Mouse (Mus musculus): Measurements from ENCODE around the gene Vmn1r229. TPM values are rescaled to one million over a fixed set of nuclear protein-coding genes. Genes with fewer than 3 reads are reported as not detected.

Gene Vmn1r229
- not detected in 2 replicates for polyA plus RNA-seq (2016; fragmentation: Nextera tagmentation; extraction: Ambion mirVana)

DNA sequence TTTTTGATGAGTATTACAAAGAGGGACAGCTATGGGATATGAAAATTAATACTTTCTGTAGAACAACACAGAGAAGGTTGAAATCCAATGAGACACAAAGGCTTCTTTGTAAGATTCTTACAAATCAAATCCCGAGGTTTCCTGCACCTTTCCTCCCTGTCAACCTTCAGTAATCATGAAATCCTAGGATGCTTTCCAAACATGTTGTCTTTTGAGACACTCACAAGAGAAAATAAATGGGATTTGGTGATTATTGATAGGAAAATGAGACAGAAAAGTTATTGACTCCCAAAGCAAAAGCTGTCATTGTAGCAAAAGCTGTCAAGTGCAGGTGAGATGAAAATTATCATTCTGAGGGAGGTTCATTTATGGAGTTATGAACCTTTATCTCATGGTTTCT is at the start of gene Vmn1r229:
Vmn1r229 (plus strand) TSS at position 301 of the 400 bp plus-strand sequence.
- Histone ChIP-seq H3K4me1 (no peaks in the 10 kb centered on the region), H3K36me3 (no peaks in the 10 kb centered on the region), H3K27me3 (ENCODE audit: low read depth, poor library complexity, severe bottlenecking) (no peaks in the 10 kb centered on the region), H3K4me3 (no peak within 1 kb of the TSS), H3K27ac (no peak within 1 kb of the TSS), H3K9me3 (replicated peaks) (no peaks in the 10 kb centered on the region)
- 67% methylated on average over 1 of the region's 1 CpGs for WGBS
- DNase-seq (ENCODE audit: low spot score), result no peak

DNA sequence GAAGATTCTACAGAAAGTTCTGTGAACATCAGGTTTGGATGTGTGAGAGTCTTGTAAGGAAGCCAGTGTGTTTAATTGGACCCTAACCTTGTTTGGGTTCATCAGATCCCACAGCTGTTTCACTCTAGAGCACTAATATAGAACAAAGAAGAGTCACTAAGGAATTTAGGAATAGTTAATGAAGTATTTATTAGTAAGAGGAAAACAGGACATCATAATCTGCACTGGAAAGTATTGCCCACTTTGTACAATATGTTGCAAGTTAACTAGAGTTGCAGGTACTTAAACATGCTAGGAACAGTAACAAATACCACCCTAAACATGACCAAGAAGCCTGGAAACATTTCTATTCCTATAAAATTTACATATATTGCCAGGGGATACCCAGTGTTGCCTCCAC is 25.3 kb upstream of the Vmn1r229 start, which contains the start of gene Vmn1r228:
Vmn1r228 (minus strand) TSS at position 101 of the 400 bp plus-strand sequence.
- H3K9me3 ChIP-seq (replicated peaks), result no peaks in the 10 kb centered on the region
- DNase-seq (ENCODE audit: low spot score), result no peak
- H3K36me3 ChIP-seq, result no peaks in the 10 kb centered on the region
- H3K27ac ChIP-seq, result no peak within 1 kb of the TSS
- H3K27me3 ChIP-seq (ENCODE audit: low read depth, poor library complexity, severe bottlenecking), result no peaks in the 10 kb centered on the region
- H3K4me1 ChIP-seq, result no peaks in the 10 kb centered on the region
- no peak within 1 kb of the TSS for H3K4me3 ChIP-seq

DNA sequence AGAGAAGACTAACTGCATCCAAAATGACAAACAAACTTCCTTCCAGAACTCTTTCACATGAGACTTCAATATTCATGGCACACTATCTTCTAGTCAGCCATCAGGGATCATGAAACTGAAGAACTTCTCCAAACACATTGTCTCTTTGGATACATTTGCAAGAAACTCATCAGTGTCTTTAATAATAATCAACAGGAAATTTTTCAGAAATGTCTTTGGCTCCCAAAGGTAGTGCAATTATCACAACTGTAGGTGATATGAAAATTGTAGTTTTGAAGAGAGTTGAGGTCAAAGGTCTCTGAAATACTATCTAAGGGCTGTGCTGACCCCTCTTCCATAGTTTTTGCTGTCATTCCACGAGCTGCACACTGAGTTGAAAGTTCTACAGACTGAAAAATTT is 28.8 kb downstream of the Vmn1r229 start, which contains the start of gene Vmn1r230:
Vmn1r230 (plus strand) TSS at position 301 of the 400 bp plus-strand sequence.
- WGBS, result 26% methylated on average over 1 of the region's 1 CpGs
- DNase-seq (ENCODE audit: low spot score), result no peak
- H3K27me3 ChIP-seq (ENCODE audit: low read depth, poor library complexity, severe bottlenecking), result no peaks in the 10 kb centered on the region
- H3K9me3 ChIP-seq (replicated peaks), result no peaks in the 10 kb centered on the region
- no peak within 1 kb of the TSS for H3K27ac ChIP-seq
- no peak within 1 kb of the TSS for H3K4me3 ChIP-seq
- no peaks in the 10 kb centered on the region for H3K4me1 ChIP-seq
- H3K36me3 ChIP-seq, result no peaks in the 10 kb centered on the region

Other genes with a start within 250 kb of the Vmn1r229 start
- not detected in 2 replicates for gene Vmn2r109, start 246.8 kb upstream of the Vmn1r229 start, polyA plus RNA-seq (2016; fragmentation: Nextera tagmentation; extraction: Ambion mirVana)
- gene Vmn2r110, start 215.1 kb upstream of the Vmn1r229 start, polyA plus RNA-seq (2016; fragmentation: Nextera tagmentation; extraction: Ambion mirVana), result not detected in 2 replicates
- gene Fpr-rs3, start 186.7 kb upstream of the Vmn1r229 start, polyA plus RNA-seq (2016; fragmentation: Nextera tagmentation; extraction: Ambion mirVana), result not detected in 2 replicates
- not detected in 2 replicates for gene Vmn1r226, start 128.7 kb upstream of the Vmn1r229 start, polyA plus RNA-seq (2016; fragmentation: Nextera tagmentation; extraction: Ambion mirVana)
- gene Vmn1r227, start 81.7 kb upstream of the Vmn1r229 start, polyA plus RNA-seq (2016; fragmentation: Nextera tagmentation; extraction: Ambion mirVana), result not detected in 2 replicates
- not detected in 2 replicates for gene Vmn1r228, start 25.4 kb upstream of the Vmn1r229 start, polyA plus RNA-seq (2016; fragmentation: Nextera tagmentation; extraction: Ambion mirVana)
- gene Vmn1r230, start 28.9 kb downstream of the Vmn1r229 start, polyA plus RNA-seq (2016; fragmentation: Nextera tagmentation; extraction: Ambion mirVana), result not detected in 2 replicates
- not detected in 2 replicates for gene Vmn1r231, start 93.5 kb downstream of the Vmn1r229 start, polyA plus RNA-seq (2016; fragmentation: Nextera tagmentation; extraction: Ambion mirVana)
- not detected in 2 replicates for gene Vmn1r232, start 108.2 kb downstream of the Vmn1r229 start, polyA plus RNA-seq (2016; fragmentation: Nextera tagmentation; extraction: Ambion mirVana)
- 432 and 440 TPM in 2 replicates for gene Ppp2r1a, start 133.8 kb downstream of the Vmn1r229 start, polyA plus RNA-seq (2016; fragmentation: Nextera tagmentation; extraction: Ambion mirVana)
- gene Vmn1r233, start 184.9 kb downstream of the Vmn1r229 start, polyA plus RNA-seq (2016; fragmentation: Nextera tagmentation; extraction: Ambion mirVana), result not detected in 2 replicates
- 15.1 and 19.1 TPM in 2 replicates for gene Zfp160, start 197.3 kb downstream of the Vmn1r229 start, polyA plus RNA-seq (2016; fragmentation: Nextera tagmentation; extraction: Ambion mirVana)